Mouse (Mus musculus) MEL (cell line): ENCODE results near the gene Mapk10. TPM values are rescaled to one million over a fixed set of nuclear protein-coding genes. Genes with fewer than 3 reads are reported as not detected.

ENCODE experiments used
- DNase-seq: peaks from one replicate; pipeline ENCODE4 v3.0.0; 2011; ENCODE audit warnings: low read depth, low spot score
- H3K27ac ChIP-seq: 2 replicates; pipeline ENCODE4 v1.5.1; 2012; ENCODE audit warnings: low read depth, mild to moderate bottlenecking, control low read depth, low read length, moderate library complexity; ENCODE audit not compliant: control insufficient read depth
- H3K27me3 ChIP-seq, 2 experiments: fragments of 150-350 bp in 1 of 2; sonication (generic) in 1 of 2; 2 replicates each; pipeline ENCODE4 v1.6.1; 2012; ENCODE audit warnings: low read length in 2 of 2, mild to moderate bottlenecking in 2 of 2, improper control_type of control experiment in 1 of 2, moderate library complexity in 1 of 2; ENCODE audit not compliant: insufficient read depth in 2 of 2, control insufficient read depth in 1 of 2
- H3K36me3 ChIP-seq, 2 experiments: 2 replicates each; pipeline ENCODE4 v1.6.1; 2012 to 2014; ENCODE audit warnings: low read length in 2 of 2, improper control_type of control experiment in 1 of 2, inconsistent platforms in 1 of 2, mild to moderate bottlenecking in 1 of 2; ENCODE audit not compliant: insufficient read depth in 2 of 2, control insufficient read depth in 1 of 2
- H3K4me1 ChIP-seq, 2 experiments: fragments of 150-350 bp in 1 of 2; sonication (generic) in 1 of 2; 2 replicates each; pipeline ENCODE4 v1.6.1; 2012; ENCODE audit warnings: low read length in 2 of 2, improper control_type of control experiment in 1 of 2, mild to moderate bottlenecking in 1 of 2; ENCODE audit not compliant: insufficient read depth in 2 of 2, control insufficient read depth in 1 of 2
- H3K4me3 ChIP-seq, 2 experiments: fragments of 150-350 bp in 1 of 2; sonication (generic) in 1 of 2; 2 replicates each; pipeline ENCODE4 v1.5.1; 2012; ENCODE audit warnings: low read depth in 2 of 2, low read length in 2 of 2, mild to moderate bottlenecking in 2 of 2, moderate library complexity in 2 of 2, control low read depth in 1 of 2, improper control_type of control experiment in 1 of 2; ENCODE audit not compliant: control insufficient read depth in 1 of 2, insufficient read depth in 1 of 2
- H3K79me2 ChIP-seq: 2 replicates; pipeline ENCODE4 v1.6.1; 2012; ENCODE audit warnings: mild to moderate bottlenecking, low read length, moderate library complexity; ENCODE audit not compliant: control insufficient read depth, poor library complexity, insufficient read depth
- H3K9ac ChIP-seq: 2 replicates; pipeline ENCODE4 v1.6.1; 2012; ENCODE audit warnings: low read depth, mild to moderate bottlenecking, control low read depth, low read length, moderate library complexity; ENCODE audit not compliant: control insufficient read depth, poor library complexity, severe bottlenecking
- H3K9me3 ChIP-seq: fragments of 150-350 bp; sonication (generic); replicated peaks from 2 replicates; pipeline ENCODE4 v1.6.1; 2012; ENCODE audit warnings: mild to moderate bottlenecking, low read length, improper control_type of control experiment, moderate library complexity; ENCODE audit not compliant: insufficient read depth
- CHD1 ChIP-seq: IDR thresholded peaks from 2 replicates; pipeline ENCODE4 v1.6.1; 2012; ENCODE audit warnings: low read depth, mild to moderate bottlenecking, inconsistent platforms, low read length, improper control_type of control experiment
- EP300 ChIP-seq, 2 experiments: IDR thresholded peaks; 2 replicates each; pipeline ENCODE4 v1.6.1; 2011; ENCODE audit warnings: improper control_type of control experiment in 2 of 2, low read length in 2 of 2, low read depth in 1 of 2, mild to moderate bottlenecking in 1 of 2
- ETS1 ChIP-seq: IDR thresholded peaks from 2 replicates; pipeline ENCODE4 v1.6.1; 2012; ENCODE audit warnings: low read depth, mild to moderate bottlenecking, inconsistent platforms, low read length, improper control_type of control experiment, moderate library complexity
- GABPA ChIP-seq: IDR thresholded peaks from 2 replicates; pipeline ENCODE4 v1.6.1; 2012; ENCODE audit warnings: low read depth, mild to moderate bottlenecking, inconsistent platforms, low read length, improper control_type of control experiment, moderate library complexity
- GATA1 ChIP-seq: IDR thresholded peaks from 2 replicates; pipeline ENCODE4 v1.6.1; 2011; ENCODE audit warnings: low read depth, low read length, improper control_type of control experiment
- JUND ChIP-seq: IDR thresholded peaks from 2 replicates; pipeline ENCODE4 v1.6.1; 2011; ENCODE audit warnings: low read depth, mild to moderate bottlenecking, improper control_type of control experiment, low read length
- MAFK ChIP-seq: IDR thresholded peaks from 2 replicates; pipeline ENCODE4 v1.6.1; 2011; ENCODE audit warnings: low read depth, mild to moderate bottlenecking, low read length, improper control_type of control experiment, borderline replicate concordance
- MEF2A ChIP-seq: IDR thresholded peaks from 2 replicates; pipeline ENCODE4 v1.6.1; 2014; ENCODE audit warnings: low read depth, mild to moderate bottlenecking, inconsistent platforms, low read length, improper control_type of control experiment; ENCODE audit not compliant: poor library complexity, insufficient replicate concordance, severe bottlenecking; ENCODE audit errors: extremely low read depth
- MYB ChIP-seq: IDR thresholded peaks from 2 replicates; pipeline ENCODE4 v1.6.1; 2011; ENCODE audit warnings: mild to moderate bottlenecking, low read depth, low read length, improper control_type of control experiment
- MYC ChIP-seq: IDR thresholded peaks from 2 replicates; pipeline ENCODE4 v1.6.1; 2011; ENCODE audit warnings: low read depth, mild to moderate bottlenecking, low read length, improper control_type of control experiment, moderate library complexity
- NRF1 ChIP-seq: IDR thresholded peaks from 2 replicates; pipeline ENCODE4 v1.6.1; 2014; ENCODE audit warnings: low read depth, mild to moderate bottlenecking, inconsistent platforms, low read length, improper control_type of control experiment, moderate library complexity; ENCODE audit not compliant: poor library complexity, insufficient read depth, severe bottlenecking
- POLR2AphosphoS2 ChIP-seq: IDR thresholded peaks from 2 replicates; pipeline ENCODE4 v1.6.1; 2011; ENCODE audit warnings: low read length, improper control_type of control experiment
- RAD21 ChIP-seq: IDR thresholded peaks from 2 replicates; pipeline ENCODE4 v1.6.1; 2011; ENCODE audit warnings: mild to moderate bottlenecking, low read depth, low read length, improper control_type of control experiment
- RCOR1 ChIP-seq: IDR thresholded peaks from 2 replicates; pipeline ENCODE4 v1.6.1; 2012; ENCODE audit warnings: low read depth, mild to moderate bottlenecking, inconsistent platforms, low read length, improper control_type of control experiment
- SIN3A ChIP-seq: IDR thresholded peaks from 2 replicates; pipeline ENCODE4 v1.6.1; 2012; ENCODE audit warnings: low read length, improper control_type of control experiment, inconsistent platforms
- SMC3 ChIP-seq: IDR thresholded peaks from 2 replicates; pipeline ENCODE4 v1.6.1; 2011; ENCODE audit warnings: low read depth, low read length, improper control_type of control experiment
- TCF12 ChIP-seq: IDR thresholded peaks from 2 replicates; pipeline ENCODE4 v1.6.1; 2014; ENCODE audit warnings: low read depth, mild to moderate bottlenecking, inconsistent platforms, low read length, improper control_type of control experiment, moderate library complexity
- UBTF ChIP-seq: IDR thresholded peaks from 2 replicates; pipeline ENCODE4 v1.6.1; 2012; ENCODE audit warnings: low read depth, mild to moderate bottlenecking, inconsistent platforms, low read length, improper control_type of control experiment, moderate library complexity, borderline replicate concordance; ENCODE audit not compliant: insufficient read depth
- USF2 ChIP-seq, 2 experiments: IDR thresholded peaks; 2 replicates each; pipeline ENCODE4 v1.6.1; 2011 to 2012; ENCODE audit warnings: improper control_type of control experiment in 2 of 2, low read length in 2 of 2, borderline replicate concordance in 1 of 2, inconsistent platforms in 1 of 2, low read depth in 1 of 2, mild to moderate bottlenecking in 1 of 2; ENCODE audit not compliant: insufficient read depth in 1 of 2
- ZKSCAN1 ChIP-seq: IDR thresholded peaks from 2 replicates; pipeline ENCODE4 v1.6.1; 2012; ENCODE audit warnings: low read depth, mild to moderate bottlenecking, inconsistent platforms, low read length, improper control_type of control experiment, moderate library complexity
- ZNF384 ChIP-seq: IDR thresholded peaks from 2 replicates; pipeline ENCODE4 v1.6.1; 2012; ENCODE audit warnings: low read depth, mild to moderate bottlenecking, inconsistent platforms, low read length, improper control_type of control experiment
- polyA plus RNA-seq, 2 experiments: library from polyadenylated mRNA; stranded (reverse) in 1 of 2; unstranded in 1 of 2; fragments of >175 nt in 1 of 2; fragments of >200 nt in 1 of 2; gene quantifications; 2 replicates each; pipeline versions ENCODE4 v1.2.1 to v1.2.4; 2012; ENCODE audit warnings: low replicate concordance in 2 of 2, low read depth in 1 of 2; ENCODE audit not compliant: insufficient read length in 2 of 2, insufficient read depth in 1 of 2, missing spikeins in 1 of 2
- total RNA-seq: library from RNA; depleted of rRNA; stranded (reverse); fragments of 300-350 nt; gene quantifications from 2 replicates; pipeline ENCODE4 v1.2.3, GENCODE M21; 2012

Gene Mapk10
- total and polyA plus RNA-seq, 3 experiments, result not detected

GRCm38 (mm10) chr5:103037752-103038151 is 173.4 kb downstream of the Mapk10 start:
- H3K4me1 ChIP-seq, result no peaks in the 10 kb centered on the region
- TF ChIP-seq MYC (no peak), ZKSCAN1 (no peak), ETS1 (no peak)
- H3K9ac ChIP-seq, result no peak overlapping the region
- H3K36me3 ChIP-seq, result no peaks in the 10 kb centered on the region
- no peak overlapping the region for H3K27ac ChIP-seq
- H3K9me3 ChIP-seq, result no peaks in the 10 kb centered on the region
- H3K27me3 ChIP-seq, result no peaks in the 10 kb centered on the region
- H3K79me2 ChIP-seq, result no peaks in the 10 kb centered on the region
- DNase-seq, result no peak
- no peak overlapping the region for H3K4me3 ChIP-seq

- no peaks in the 10 kb centered on the region for H3K79me2 ChIP-seq
- no peak overlapping the region for H3K4me3 ChIP-seq
- no peak overlapping the region for H3K9ac ChIP-seq
- no peaks in the 10 kb centered on the region for H3K9me3 ChIP-seq
- H3K36me3 ChIP-seq, result no peaks in the 10 kb centered on the region
- H3K4me1 ChIP-seq, result no peaks in the 10 kb centered on the region
- H3K27ac ChIP-seq, result no peak overlapping the region
- H3K27me3 ChIP-seq, result no peaks in the 10 kb centered on the region
- no peak for DNase-seq
- TF ChIP-seq MEF2A (no peak), NRF1 (no peak), EP300 (IDR thresholded peaks at IDR 0.05; ENCODE audit: low read depth in 1 of 2, low read length in 2 of 2) (no peak), ZNF384 (no peak), SIN3A (no peak), JUND (no peak), SMC3 (no peak), ETS1 (no peak), MYC (no peak), GATA1 (no peak), MAFK (no peak), MYB (no peak), RAD21 (no peak), GABPA (no peak), POLR2AphosphoS2 (no peak), RCOR1 (no peak), USF2 (IDR thresholded peaks at IDR 0.05; ENCODE audit: borderline replicate concordance in 1 of 2, insufficient read depth in 1 of 2, low read depth in 1 of 2, low read length in 2 of 2) (no peak), CHD1 (no peak), TCF12 (no peak), UBTF (no peak)
Observed at GRCm38 (mm10) chr5:103028940-103029621, 182.1 kb downstream of the Mapk10 start.
